Mouse (Mus musculus): Measurements from ENCODE around the gene C1s2. TPM values are rescaled to one million over a fixed set of nuclear protein-coding genes. Genes with fewer than 3 reads are reported as not detected.
"Not testable (repeated sequence)": the region's sequence is repeated elsewhere in the genome, so short reads cannot be mapped to it uniquely, and the experiment has no call there.

The C1s2 gene
- total RNA-seq (2021), result under 1 TPM; 0.32 to 0.56 TPM
- long read RNA-seq, experiment 1, result 0 reads
- long read RNA-seq, experiment 2, result 0 reads

- intact Hi-C loops (cut with DNase I); DNase-seq: not testable (repeated sequence)
These were observed at the start of gene C1s2 for GRCm38 (mm10) chr6:124635985-124636384. TSS of gene C1s2 (minus strand) at chr6:124636085.

- intact Hi-C loops (cut with DNase I), result no loop called here
- peak in 1 of 2 experiments; percentile 30 for DNase-seq
These were observed 47.9 kb upstream of the C1s2 start for GRCm38 (mm10) chr6:124683591-124684417.

GRCm38 (mm10) chr6:124682291-124682690 lies 46.4 kb upstream of the C1s2 start:
- intact Hi-C loops (cut with DNase I); DNase-seq: not testable (repeated sequence)

- intact Hi-C loops (cut with DNase I), result no loop called here
These were observed 43.6 kb upstream of the C1s2 start for GRCm38 (mm10) chr6:124679486-124679885.

GRCm38 (mm10) chr6:124678769-124679168 lies 42.9 kb upstream of the C1s2 start:
- DNase-seq, result no peak
- intact Hi-C loops (cut with DNase I), result no loop called here

More at GRCm38 (mm10) chr6:124679486-124679885, 43.6 kb upstream of the C1s2 start:
- no peak for DNase-seq

- intact Hi-C loops (cut with DNase I), result no loop called here
- no peak for DNase-seq
These were observed 40.3 kb upstream of the C1s2 start for GRCm38 (mm10) chr6:124676171-124676570.

GRCm38 (mm10) chr6:124674591-124674990 lies 38.7 kb upstream of the C1s2 start:
- intact Hi-C loops (cut with DNase I), result no loop called here

GRCm38 (mm10) chr6:124673619-124674018 lies 37.7 kb upstream of the C1s2 start:
- intact Hi-C loops (cut with DNase I), result no loop called here
- DNase-seq, result peak in 1 of 2 experiments; percentile 23

More at GRCm38 (mm10) chr6:124674591-124674990, 38.7 kb upstream of the C1s2 start:
- DNase-seq, result no peak

GRCm38 (mm10) chr6:124672100-124672499 lies 36.2 kb upstream of the C1s2 start:
- DNase-seq, result no peak
- intact Hi-C loops (cut with DNase I), result no loop called here

- intact Hi-C loops (cut with DNase I), result no loop called here
These were observed 34.5 kb upstream of the C1s2 start for GRCm38 (mm10) chr6:124670281-124670900.

GRCm38 (mm10) chr6:124669234-124669859 lies 33.5 kb upstream of the C1s2 start:
- no peak for DNase-seq
- intact Hi-C loops (cut with DNase I), result no loop called here

More at GRCm38 (mm10) chr6:124670281-124670900, 34.5 kb upstream of the C1s2 start:
- DNase-seq, result no peak

GRCm38 (mm10) chr6:124665011-124665410 lies 29.1 kb upstream of the C1s2 start:
- intact Hi-C loops (cut with DNase I), result no loop called here
- DNase-seq, result no peak

- DNase-seq, result no peak
- intact Hi-C loops (cut with DNase I), result loop anchor here (5.0 kb wide), 1 partner anchor 93 kb away; the partner anchor contains the start of genes Atn1 and Gm45234
These were observed 28.4 kb upstream of the C1s2 start for GRCm38 (mm10) chr6:124664256-124664655.

GRCm38 (mm10) chr6:124663424-124663795 lies 27.5 kb upstream of the C1s2 start:
- no peak for DNase-seq
- intact Hi-C loops (cut with DNase I), result loop anchor here (2.0 to 5.0 kb wide), 2 partner anchors 77 to 94 kb away; partner anchors contain the start of genes Atn1, Gm45234 and Grcc10

- intact Hi-C loops (cut with DNase I), result loop anchor here (2.0 to 5.0 kb wide), 2 partner anchors 78 to 95 kb away; partner anchors contain the start of genes Atn1, Gm45234 and Grcc10
- DNase-seq, result peak; percentile 96 to 97
These were observed 26.9 kb upstream of the C1s2 start, which contains the start of gene Lpcat3 for GRCm38 (mm10) chr6:124662477-124663423. TSS of gene Lpcat3 (plus strand) at chr6:124663027.

GRCm38 (mm10) chr6:124661995-124662394 lies 26.1 kb upstream of the C1s2 start:
- intact Hi-C loops (cut with DNase I), result loop anchor here (2.0 to 5.0 kb wide), 3 partner anchors 39 to 95 kb away; partner anchors contain the start of genes Atn1, Gm45234 and Grcc10
- no peak for DNase-seq

- DNase-seq, result no peak
- intact Hi-C loops (cut with DNase I), result loop anchor here (2.0 to 5.0 kb wide), 2 partner anchors 40 to 96 kb away; partner anchors contain the start of genes Atn1 and Gm45234
These were observed 25.4 kb upstream of the C1s2 start for GRCm38 (mm10) chr6:124661156-124661806.

GRCm38 (mm10) chr6:124658067-124658466 lies 22.2 kb upstream of the C1s2 start:
- intact Hi-C loops (cut with DNase I), result no loop called here
- no peak for DNase-seq

- intact Hi-C loops (cut with DNase I), result no loop called here
- no peak for DNase-seq
These were observed 20.0 kb upstream of the C1s2 start for GRCm38 (mm10) chr6:124655893-124656292.
